Mouse (Mus musculus) heart, adult 2 months (tissue): ENCODE results near the gene Fam89b. TPM values are rescaled to one million over a fixed set of nuclear protein-coding genes. Genes with fewer than 3 reads are reported as not detected.
A peak's percentile ranks its signal among the peaks of the same experiment; 100 is the strongest.

Source experiments
- DNase-seq, 2 experiments: peaks; one replicate each; pipeline ENCODE4 v3.0.0; 2021
- H3K27ac ChIP-seq: fragments of 200-600 bp; 2 replicates; pipeline ENCODE4 v1.8.1; 2022
- H3K27me3 ChIP-seq: fragments of 200-500 bp; 2 replicates; pipeline ENCODE4 v1.6.1; 2012; ENCODE audit warnings: mild to moderate bottlenecking, low read length, inconsistent platforms, mixed read lengths; ENCODE audit not compliant: control insufficient read depth, insufficient read depth
- H3K36me3 ChIP-seq: fragments of 200-500 bp; 2 replicates; pipeline ENCODE4 v1.6.1; 2012; ENCODE audit warnings: low read length, inconsistent platforms; ENCODE audit not compliant: control insufficient read depth, insufficient read depth
- H3K4me1 ChIP-seq: fragments of 200-500 bp; 2 replicates; pipeline ENCODE4 v1.6.1; 2011; ENCODE audit warnings: low read length; ENCODE audit not compliant: control insufficient read depth, insufficient read depth
- H3K4me3 ChIP-seq: fragments of 200-600 bp; 2 replicates; pipeline ENCODE4 v1.8.1; 2022
- H3K79me2 ChIP-seq: fragments of 200-500 bp; replicated peaks from 2 replicates; pipeline ENCODE4 v1.6.1; 2012; ENCODE audit warnings: mild to moderate bottlenecking, inconsistent platforms, low read length, moderate library complexity, mixed read lengths; ENCODE audit not compliant: control insufficient read depth, insufficient read depth
- H3K9ac ChIP-seq: fragments of 200-500 bp; 2 replicates; pipeline ENCODE4 v1.6.1; 2012; ENCODE audit warnings: low read depth, mild to moderate bottlenecking, control low read depth, inconsistent platforms, low read length, mixed read lengths
- CTCF ChIP-seq: fragments of 200-600 bp; IDR thresholded peaks from 2 replicates; pipeline ENCODE4 v1.8.1; 2022; ENCODE audit warnings: antibody characterized with exemption, mild to moderate bottlenecking, moderate library complexity
- EP300 ChIP-seq: fragments of 200-500 bp; IDR thresholded peaks from 2 replicates; pipeline ENCODE4 v1.6.1; 2011; ENCODE audit warnings: low read depth, low read length, control low read depth; ENCODE audit not compliant: insufficient read depth
- POLR2A ChIP-seq: fragments of 200-500 bp; IDR thresholded peaks from 2 replicates; pipeline ENCODE4 v1.6.1; 2011; ENCODE audit warnings: mild to moderate bottlenecking, low read depth, low read length, control low read depth; ENCODE audit not compliant: insufficient read depth
- WGBS: fragments of 180-500 bp; shearing (Covaris S2); methylation state at CpG from one replicate; pipeline ENCODE4 v1.1.7; 2018; 5-methylcytosine and 5-hydroxymethylcytosine counted together
- intact Hi-C: fragments of 180-260 bp; cut with DNase I; formaldehyde crosslinking; loops from one replicate; pipeline ENCODE4 v1.15.1; 2025
- polyA plus RNA-seq: library from polyadenylated mRNA; depleted of rRNA; stranded (reverse); fragments of >200 nt; gene quantifications from 2 replicates; pipeline ENCODE4 v1.2.3, GENCODE M21; 2012
- total RNA-seq, 2 experiments: library from RNA; stranded (reverse); gene quantifications; 2 replicates each; pipeline ENCODE4 v1.2.3; 2021

Gene Fam89b
- total and polyA plus RNA-seq, 3 experiments, result 24.2 to 80.7 (median 26.3) TPM

- no peak for TF ChIP-seq EP300
- no peak for TF ChIP-seq POLR2A
- no peak for TF ChIP-seq CTCF
- no peaks in the 10 kb centered on the region for H3K27me3 ChIP-seq
- H3K9ac ChIP-seq, result no peak overlapping the region
These were observed 21.5 kb upstream of the Fam89b start for GRCm38 (mm10) chr19:5750951-5751350.

GRCm38 (mm10) chr19:5749476-5749875 lies 20.0 kb upstream of the Fam89b start:
- TF ChIP-seq CTCF (no peak), POLR2A (no peak), EP300 (no peak)
- no peaks in the 10 kb centered on the region for H3K4me1 ChIP-seq
- H3K79me2 ChIP-seq, result no peaks in the 10 kb centered on the region
- 51% methylated on average over 6 of the region's 6 CpGs for WGBS
- no peaks in the 10 kb centered on the region for H3K36me3 ChIP-seq
- no peak overlapping the region for H3K9ac ChIP-seq
- intact Hi-C loops, result no loop called here
- no peaks in the 10 kb centered on the region for H3K27me3 ChIP-seq
- peak in 1 of 2 experiments; percentile 15 for DNase-seq
- H3K27ac ChIP-seq, result no peak overlapping the region
- no peak overlapping the region for H3K4me3 ChIP-seq

More at GRCm38 (mm10) chr19:5750951-5751350, 21.5 kb upstream of the Fam89b start:
- Histone ChIP-seq H3K4me1 (no peaks in the 10 kb centered on the region), H3K36me3 (no peaks in the 10 kb centered on the region), H3K4me3 (no peak overlapping the region), H3K27ac (no peak overlapping the region), H3K79me2 (no peaks in the 10 kb centered on the region)
- DNase-seq, result peak in 1 of 2 experiments; percentile 20
- intact Hi-C loops, result no loop called here
- WGBS, result 59% methylated on average over 22 of the region's 22 CpGs

GRCm38 (mm10) chr19:5746907-5747363 lies 17.5 kb upstream of the Fam89b start:
- peaks cover 7% of the 10 kb centered on the region for H3K4me1 ChIP-seq
- WGBS, result 64% methylated on average over 12 of the region's 12 CpGs
- TF ChIP-seq EP300 (no peak), POLR2A (no peak), CTCF (no peak)

GRCm38 (mm10) chr19:5745756-5746710 lies 16.6 kb upstream of the Fam89b start:
- Histone ChIP-seq H3K9ac (no peak overlapping the region), H3K27me3 (no peaks in the 10 kb centered on the region), H3K4me1 (peaks cover 9% of the 10 kb centered on the region), H3K36me3 (no peaks in the 10 kb centered on the region), H3K79me2 (no peaks in the 10 kb centered on the region), H3K4me3 (no peak overlapping the region), H3K27ac (no peak overlapping the region)
- WGBS, result 33% methylated on average over 36 of the region's 36 CpGs
- peak in 1 of 2 experiments; percentile 23 for DNase-seq
- intact Hi-C loops, result no loop called here
- TF ChIP-seq CTCF, result no peak
- TF ChIP-seq EP300, result no peak
- TF ChIP-seq POLR2A, result no peak

More at GRCm38 (mm10) chr19:5746907-5747363, 17.5 kb upstream of the Fam89b start:
- intact Hi-C loops, result no loop called here
- Histone ChIP-seq H3K4me3 (no peak overlapping the region), H3K9ac (no peak overlapping the region), H3K27ac (no peak overlapping the region), H3K36me3 (no peaks in the 10 kb centered on the region), H3K79me2 (no peaks in the 10 kb centered on the region), H3K27me3 (no peaks in the 10 kb centered on the region)
- no peak for DNase-seq

GRCm38 (mm10) chr19:5743576-5743975 lies 14.1 kb upstream of the Fam89b start:
- H3K27ac ChIP-seq, result no peak overlapping the region
- H3K9ac ChIP-seq, result no peak overlapping the region
- WGBS, result 42% methylated on average over 5 of the region's 5 CpGs
- H3K36me3 ChIP-seq, result no peaks in the 10 kb centered on the region
- DNase-seq, result peak in 1 of 2 experiments; percentile 27
- TF ChIP-seq CTCF (0 out of 2 replicates have a peak, but pooled peaks have one; percentile 2), EP300 (no peak), POLR2A (no peak)
- peaks cover 9% of the 10 kb centered on the region for H3K4me1 ChIP-seq
- intact Hi-C loops, result no loop called here
- H3K27me3 ChIP-seq, result no peaks in the 10 kb centered on the region
- H3K4me3 ChIP-seq, result no peak overlapping the region
- no peaks in the 10 kb centered on the region for H3K79me2 ChIP-seq

- peak overlapping the region; percentile 88 for H3K27ac ChIP-seq
- TF ChIP-seq CTCF (no peak), POLR2A (no peak), EP300 (no peak)
- peak in 1 of 2 experiments; percentile 55 for DNase-seq
- intact Hi-C loops, result no loop called here
- peak overlapping the region; percentile 88 for H3K9ac ChIP-seq
- H3K4me3 ChIP-seq, result peak overlapping the region; percentile 72
- no peaks in the 10 kb centered on the region for H3K79me2 ChIP-seq
- H3K4me1 ChIP-seq, result peaks cover 9% of the 10 kb centered on the region
- H3K36me3 ChIP-seq, result no peaks in the 10 kb centered on the region
- no peaks in the 10 kb centered on the region for H3K27me3 ChIP-seq
- WGBS, result 5% methylated on average over 32 of the region's 32 CpGs
These were observed 12.8 kb upstream of the Fam89b start for GRCm38 (mm10) chr19:5742241-5742641.
